Mouse (Mus musculus) lung, adult 18-20 months (tissue): ENCODE measurements at regions not wholly inside any gene's neighbourhood (a gene's known extent, or its start where the extent isn't known, plus 50 kb on each side); places are given as distances from the start of the nearest gene placed in this dataset.

Source experiments
- DNase-seq, 2 experiments: peaks; one replicate each; pipeline ENCODE4 v3.0.0; 2022; ENCODE audit warnings: mixed read lengths in 2 of 2

GRCm38 (mm10) chr16:93384039-93384537, 219.8 kb downstream of the Setd4 start:
- no peak for DNase-seq

- no peak for DNase-seq
Observed at GRCm38 (mm10) chr16:93382945-93383344, 220.9 kb downstream of the Setd4 start.

GRCm38 (mm10) chr16:93380717-93381671, 222.9 kb downstream of the Setd4 start:
- no peak for DNase-seq

- DNase-seq, result no peak
Observed at GRCm38 (mm10) chr16:93380117-93380516, 223.7 kb downstream of the Setd4 start.

GRCm38 (mm10) chr16:93379611-93380010, 224.3 kb downstream of the Setd4 start:
- DNase-seq, result no peak

- no peak for DNase-seq
Observed at GRCm38 (mm10) chr16:93374669-93375068, 229.2 kb downstream of the Setd4 start.

GRCm38 (mm10) chr16:93369766-93370146, 234.1 kb downstream of the Setd4 start:
- DNase-seq, result peak; percentile 16 to 41

GRCm38 (mm10) chr16:93368824-93369765, 234.8 kb downstream of the Setd4 start:
- DNase-seq, result no peak

- no peak for DNase-seq
Observed at GRCm38 (mm10) chr16:93367995-93368394, 235.9 kb downstream of the Setd4 start.

- DNase-seq, result no peak
Observed at GRCm38 (mm10) chr16:93367246-93367805, 236.5 kb downstream of the Setd4 start.

GRCm38 (mm10) chr16:93366383-93366941, 237.4 kb downstream of the Setd4 start:
- DNase-seq, result no peak

GRCm38 (mm10) chr16:93365236-93365951, 238.5 kb downstream of the Setd4 start:
- DNase-seq, result no peak

- DNase-seq, result no peak
Observed at GRCm38 (mm10) chr16:93359772-93360171, 244.1 kb downstream of the Setd4 start.

GRCm38 (mm10) chr16:93358613-93359012, 245.2 kb downstream of the Setd4 start:
- no peak for DNase-seq

GRCm38 (mm10) chr16:93358166-93358565, 245.7 kb downstream of the Setd4 start:
- DNase-seq, result no peak

GRCm38 (mm10) chr16:93355204-93355899, 248.5 kb downstream of the Setd4 start:
- DNase-seq, result no peak

GRCm38 (mm10) chr16:93353971-93354370, 249.9 kb downstream of the Setd4 start:
- no peak for DNase-seq

GRCm38 (mm10) chr16:93344555-93344954, 259.3 kb downstream of the Setd4 start:
- DNase-seq, result no peak

GRCm38 (mm10) chr16:93342701-93343100, 261.2 kb downstream of the Setd4 start:
- no peak for DNase-seq

- DNase-seq, result no peak
Observed at GRCm38 (mm10) chr16:93341791-93342190, 262.1 kb downstream of the Setd4 start.

GRCm38 (mm10) chr16:93338806-93339205, 265.1 kb downstream of the Setd4 start:
- DNase-seq, result no peak
